Mouse (Mus musculus): ENCODE measurements around the gene Psmd7. TPM values are rescaled to one million over a fixed set of nuclear protein-coding genes. Genes with fewer than 3 reads are reported as not detected.

The Psmd7 gene
- polyA plus RNA-seq, 1 experiment from 2014 or later: 395 TPM

DNA sequence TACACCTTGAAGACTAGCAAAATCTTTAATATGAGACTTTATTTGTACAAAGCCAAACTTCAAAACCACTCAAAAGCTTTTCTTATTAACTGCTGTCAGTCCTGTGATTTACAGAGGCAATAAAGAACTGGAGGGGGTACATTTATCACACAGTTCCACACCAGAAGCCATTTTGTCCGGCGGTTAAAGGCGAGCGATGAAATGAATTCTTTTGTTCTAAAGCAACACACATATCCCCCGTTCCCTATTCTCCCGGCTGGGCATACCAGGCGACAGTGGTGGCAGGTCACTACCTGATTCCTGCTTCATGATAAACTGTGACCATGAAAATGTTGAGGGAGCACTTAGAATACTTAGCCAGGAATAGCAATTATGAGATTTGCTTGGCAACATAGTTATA lies 20.5 kb upstream of the Psmd7 start:
- Histone ChIP-seq H3K27me3 (no peaks in the 10 kb centered on the region), H3K27ac (peak overlapping the region; percentile 81), H3K4me2 (peak overlapping the region; percentile 45), H3K4me1 (replicated peaks) (peaks cover 30% of the 10 kb centered on the region), H3K9me3 (no peaks in the 10 kb centered on the region), H3K4me3 (replicated peaks) (no peak overlapping the region), H3K9ac (replicated peaks) (no peak overlapping the region; the same call in 1 of the 2 replicates), H3K36me3 (no peaks in the 10 kb centered on the region)
- WGBS: 9% methylated on average over 7 of the region's 7 CpGs
- ATAC-seq (ENCODE audit: insufficient number of reproducible peaks, insufficient read depth, low FRiP score, low TSS enrichment, low read depth): no peak

DNA sequence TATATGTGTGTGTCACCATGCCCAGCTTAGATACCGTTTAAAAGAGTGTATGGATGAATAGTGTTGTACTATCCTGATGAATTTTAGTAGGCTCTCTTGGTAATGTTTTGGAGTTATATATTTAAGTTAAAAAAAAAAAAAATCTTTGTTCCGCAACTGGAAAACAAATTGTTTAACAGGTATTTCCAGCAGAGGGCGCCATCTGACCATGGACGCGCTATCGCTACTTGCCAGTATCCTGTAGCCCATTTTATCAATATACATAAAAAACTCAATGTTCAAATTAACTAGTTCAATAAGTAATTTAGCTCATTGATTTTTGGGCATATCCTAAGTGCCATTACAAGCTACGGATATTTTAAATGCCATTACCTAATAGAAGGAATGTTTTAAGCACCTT lies 14.8 kb upstream of the Psmd7 start:
- Histone ChIP-seq H3K4me2 (no peak overlapping the region), H3K9me3 (no peaks in the 10 kb centered on the region), H3K4me3 (replicated peaks) (no peak overlapping the region), H3K4me1 (replicated peaks) (peaks cover 12% of the 10 kb centered on the region), H3K36me3 (no peaks in the 10 kb centered on the region), H3K9ac (replicated peaks) (no peak overlapping the region), H3K27me3 (peaks cover 4% of the 10 kb centered on the region; the same call in 1 of the 2 replicates), H3K27ac (no peak overlapping the region)
- no peak for ATAC-seq (ENCODE audit: insufficient number of reproducible peaks, insufficient read depth, low FRiP score, low TSS enrichment, low read depth)
- WGBS: 3% methylated on average over 7 of the region's 7 CpGs

DNA sequence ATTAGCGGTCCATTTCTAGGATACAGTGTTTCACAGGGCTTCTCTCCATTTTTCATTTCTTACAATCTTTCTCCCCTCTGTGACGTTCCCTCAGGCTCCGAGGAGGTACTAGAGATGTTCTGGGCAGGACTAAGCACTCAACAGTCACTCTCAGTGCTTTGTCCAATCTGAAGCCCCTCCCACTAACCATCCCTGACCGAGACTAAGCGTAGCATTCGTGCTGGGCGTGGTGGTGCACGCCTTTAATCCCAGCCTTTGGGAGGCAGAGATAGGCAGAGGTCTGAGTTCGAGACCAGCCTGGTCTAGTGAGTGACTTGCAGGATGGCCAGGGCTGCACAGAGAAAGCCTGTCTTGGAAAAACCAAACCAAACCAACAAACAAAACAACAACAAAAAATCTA lies 11.4 kb upstream of the Psmd7 start:
- no peaks in the 10 kb centered on the region for H3K36me3 ChIP-seq
- no peak overlapping the region for H3K4me3 ChIP-seq (replicated peaks)
- H3K4me1 ChIP-seq (replicated peaks): peaks cover 5% of the 10 kb centered on the region; the same call in 1 of the 2 replicates
- H3K27ac ChIP-seq: no peak overlapping the region
- H3K9ac ChIP-seq (replicated peaks): no peak overlapping the region
- no peaks in the 10 kb centered on the region for H3K9me3 ChIP-seq
- no peak for ATAC-seq (ENCODE audit: insufficient number of reproducible peaks, insufficient read depth, low FRiP score, low TSS enrichment, low read depth)
- peaks cover 4% of the 10 kb centered on the region; the same call in 1 of the 2 replicates for H3K27me3 ChIP-seq
- 91% methylated on average over 9 of the region's 9 CpGs for WGBS
- no peak overlapping the region for H3K4me2 ChIP-seq

GRCm38 (mm10) chr8:107597731-107598130 lies 9.5 kb upstream of the Psmd7 start:
- Histone ChIP-seq H3K36me3 (no peaks in the 10 kb centered on the region), H3K27ac (no peak overlapping the region), H3K4me2 (no peak overlapping the region), H3K4me1 (replicated peaks) (no peaks in the 10 kb centered on the region), H3K9ac (replicated peaks) (no peak overlapping the region), H3K9me3 (no peaks in the 10 kb centered on the region), H3K27me3 (peaks cover 4% of the 10 kb centered on the region; the same call in 1 of the 2 replicates), H3K4me3 (replicated peaks) (no peak overlapping the region)
- ATAC-seq (ENCODE audit: insufficient number of reproducible peaks, insufficient read depth, low FRiP score, low TSS enrichment, low read depth): no peak
- 75% methylated on average over 1 of the region's 1 CpGs for WGBS

DNA sequence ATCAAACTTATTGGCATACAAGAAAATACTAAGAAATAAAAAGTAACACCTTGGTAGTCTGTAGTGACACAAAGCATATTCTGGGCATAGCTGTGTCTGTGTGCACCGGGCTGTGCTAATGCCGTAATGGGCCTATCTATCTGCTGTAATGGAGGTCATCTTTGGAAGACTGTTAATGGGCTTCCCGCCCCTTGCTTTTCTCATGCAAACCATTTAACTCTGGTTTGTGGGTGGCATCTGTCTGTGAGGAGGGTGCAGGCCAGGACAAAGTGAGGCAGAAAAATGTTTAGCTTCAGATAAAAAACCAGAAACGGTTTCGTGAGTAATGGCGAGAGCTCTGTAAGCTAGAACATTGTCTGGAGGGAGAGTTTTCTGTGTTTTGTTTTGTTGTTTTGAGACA lies 6.6 kb upstream of the Psmd7 start:
- Histone ChIP-seq H3K27me3 (no peaks in the 10 kb centered on the region), H3K9ac (replicated peaks) (no peak overlapping the region), H3K27ac (no peak overlapping the region), H3K4me1 (replicated peaks) (no peaks in the 10 kb centered on the region), H3K36me3 (no peaks in the 10 kb centered on the region), H3K4me3 (replicated peaks) (no peak overlapping the region), H3K9me3 (no peaks in the 10 kb centered on the region), H3K4me2 (no peak overlapping the region)
- no peak for ATAC-seq (ENCODE audit: insufficient number of reproducible peaks, insufficient read depth, low FRiP score, low TSS enrichment, low read depth)
- 77% methylated on average over 6 of the region's 6 CpGs for WGBS

DNA sequence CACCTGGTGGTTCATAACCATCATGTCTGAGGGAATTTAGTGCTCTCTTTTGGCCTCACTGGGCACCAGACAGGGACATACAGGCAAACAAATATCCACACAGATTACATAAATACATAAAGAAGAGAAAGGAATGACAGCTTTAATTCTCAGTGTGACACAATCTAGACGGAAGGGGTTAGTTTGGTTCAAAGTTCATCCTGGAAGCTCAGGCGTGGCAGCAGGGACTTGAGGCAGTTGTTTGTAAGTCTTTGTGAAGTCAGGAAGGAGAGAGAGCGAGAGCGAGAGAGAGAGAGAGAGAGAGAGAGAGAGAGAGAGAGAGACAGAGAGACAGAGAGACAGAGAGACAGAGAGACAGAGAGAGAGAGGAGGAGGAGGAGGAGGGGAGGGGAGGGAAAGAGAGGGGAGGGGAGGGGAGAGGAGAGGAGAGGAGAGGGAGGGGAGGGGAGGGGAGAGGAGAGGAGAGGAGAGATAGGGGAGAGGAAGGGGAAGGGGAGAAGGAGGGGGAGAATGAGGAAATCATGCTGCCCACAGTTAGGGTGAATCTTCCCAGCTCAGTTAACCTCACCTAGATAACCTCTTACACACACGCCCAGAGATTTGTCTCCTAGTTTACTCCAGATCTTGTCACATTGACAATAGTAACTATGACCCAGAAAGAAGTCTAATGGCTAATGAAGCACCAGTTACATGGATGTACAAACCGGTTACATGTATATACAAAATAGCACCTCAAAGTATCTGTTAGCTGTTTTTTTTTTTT lies 5.9 kb upstream of the Psmd7 start:
- H3K9me3 ChIP-seq: no peaks in the 10 kb centered on the region
- no peak for ATAC-seq (ENCODE audit: insufficient number of reproducible peaks, insufficient read depth, low FRiP score, low TSS enrichment, low read depth)
- H3K27me3 ChIP-seq: no peaks in the 10 kb centered on the region
- no peaks in the 10 kb centered on the region for H3K4me1 ChIP-seq (replicated peaks)
- no peak overlapping the region for H3K4me2 ChIP-seq
- H3K9ac ChIP-seq (replicated peaks): no peak overlapping the region
- WGBS: 78% methylated on average over 6 of the region's 6 CpGs
- H3K4me3 ChIP-seq (replicated peaks): no peak overlapping the region
- no peak overlapping the region for H3K27ac ChIP-seq
- H3K36me3 ChIP-seq: no peaks in the 10 kb centered on the region

DNA sequence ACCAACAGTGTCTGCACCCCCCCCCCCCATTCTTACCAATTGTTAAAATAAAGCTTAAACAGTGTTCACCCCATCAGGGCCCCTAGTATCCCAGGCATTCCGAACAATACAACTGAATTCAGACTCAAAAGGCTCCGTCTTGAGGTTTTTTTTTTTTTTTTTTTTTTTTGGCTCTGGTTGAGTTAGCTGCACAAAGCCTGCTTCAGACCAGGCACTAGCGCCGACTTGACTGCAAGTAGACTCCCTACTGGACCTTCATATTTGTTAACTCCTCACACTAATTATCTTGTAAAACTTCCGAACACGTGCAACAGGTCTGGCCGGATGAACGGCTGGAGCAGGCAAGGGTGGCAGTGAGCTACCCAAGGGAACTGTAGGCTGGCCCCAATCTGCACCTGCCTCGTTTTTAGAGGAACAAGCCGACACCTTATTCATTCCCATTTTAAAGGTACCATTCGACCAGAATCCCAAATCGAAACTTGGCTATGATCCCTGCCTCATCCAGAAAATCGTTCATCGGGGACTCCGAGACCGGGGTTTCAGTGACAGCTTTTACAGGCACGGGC lies 752 bp downstream of the Psmd7 start:
- peaks cover 39% of the 10 kb centered on the region for H3K36me3 ChIP-seq
- 1% methylated on average over 17 of the region's 17 CpGs for WGBS
- H3K4me1 ChIP-seq (replicated peaks): peaks cover 16% of the 10 kb centered on the region
- no peak for ATAC-seq (ENCODE audit: insufficient number of reproducible peaks, insufficient read depth, low FRiP score, low TSS enrichment, low read depth)
- peak overlapping the region; percentile 67 for H3K4me2 ChIP-seq
- H3K9ac ChIP-seq (replicated peaks): peak overlapping the region; percentile 95
- H3K27ac ChIP-seq: peak overlapping the region; percentile 89
- no peaks in the 10 kb centered on the region for H3K27me3 ChIP-seq
- H3K4me3 ChIP-seq (replicated peaks): peak overlapping the region; percentile 95
- H3K9me3 ChIP-seq: no peaks in the 10 kb centered on the region

- no peak overlapping the region for H3K4me2 ChIP-seq
- H3K27me3 ChIP-seq: no peaks in the 10 kb centered on the region
- H3K27ac ChIP-seq: no peak overlapping the region
- H3K9ac ChIP-seq (replicated peaks): no peak overlapping the region
- no peak for ATAC-seq (ENCODE audit: insufficient number of reproducible peaks, insufficient read depth, low FRiP score, low TSS enrichment, low read depth)
- H3K9me3 ChIP-seq: no peaks in the 10 kb centered on the region
- peaks cover 15% of the 10 kb centered on the region for H3K4me1 ChIP-seq (replicated peaks)
- no peak overlapping the region for H3K4me3 ChIP-seq (replicated peaks)
- 92% methylated on average over 11 of the region's 11 CpGs for WGBS
- H3K36me3 ChIP-seq: peaks cover 88% of the 10 kb centered on the region
These were observed 6.1 kb downstream of the Psmd7 start for GRCm38 (mm10) chr8:107582136-107582535.

- no peak overlapping the region for H3K4me3 ChIP-seq (replicated peaks)
- no peak overlapping the region for H3K4me2 ChIP-seq
- H3K9ac ChIP-seq (replicated peaks): no peak overlapping the region
- H3K36me3 ChIP-seq: peaks cover 88% of the 10 kb centered on the region
- 97% methylated on average over 4 of the region's 4 CpGs for WGBS
- ATAC-seq (ENCODE audit: insufficient number of reproducible peaks, insufficient read depth, low FRiP score, low TSS enrichment, low read depth): no peak
- no peak overlapping the region for H3K27ac ChIP-seq
- no peaks in the 10 kb centered on the region for H3K27me3 ChIP-seq
- no peaks in the 10 kb centered on the region for H3K9me3 ChIP-seq
- peaks cover 9% of the 10 kb centered on the region for H3K4me1 ChIP-seq (replicated peaks)
These were observed 6.7 kb downstream of the Psmd7 start for GRCm38 (mm10) chr8:107581536-107581935.

GRCm38 (mm10) chr8:107580879-107581278 lies 7.4 kb downstream of the Psmd7 start:
- no peak overlapping the region for H3K4me2 ChIP-seq
- no peak overlapping the region for H3K27ac ChIP-seq
- no peak for ATAC-seq (ENCODE audit: insufficient number of reproducible peaks, insufficient read depth, low FRiP score, low TSS enrichment, low read depth)
- 94% methylated on average over 13 of the region's 13 CpGs for WGBS
- H3K36me3 ChIP-seq: peaks cover 83% of the 10 kb centered on the region
- no peaks in the 10 kb centered on the region for H3K27me3 ChIP-seq
- no peaks in the 10 kb centered on the region for H3K9me3 ChIP-seq
- H3K9ac ChIP-seq (replicated peaks): no peak overlapping the region
- peaks cover 2% of the 10 kb centered on the region for H3K4me1 ChIP-seq (replicated peaks)
- H3K4me3 ChIP-seq (replicated peaks): no peak overlapping the region

GRCm38 (mm10) chr8:107578541-107578940 lies 9.7 kb downstream of the Psmd7 start:
- 85% methylated on average over 8 of the region's 8 CpGs for WGBS
- no peak overlapping the region for H3K4me3 ChIP-seq (replicated peaks)
- no peak for ATAC-seq (ENCODE audit: insufficient number of reproducible peaks, insufficient read depth, low FRiP score, low TSS enrichment, low read depth)
- peaks cover 60% of the 10 kb centered on the region for H3K36me3 ChIP-seq
- H3K27me3 ChIP-seq: no peaks in the 10 kb centered on the region
- H3K9me3 ChIP-seq: no peaks in the 10 kb centered on the region
- H3K27ac ChIP-seq: no peak overlapping the region
- no peak overlapping the region for H3K4me2 ChIP-seq
- H3K9ac ChIP-seq (replicated peaks): no peak overlapping the region
- H3K4me1 ChIP-seq (replicated peaks): no peaks in the 10 kb centered on the region; the same call in 1 of the 2 replicates

Measured in limb, embryonic 12.5 days (tissue).